Mouse (Mus musculus) gonadal fat pad, adult 2 months (tissue): ENCODE measurements around the gene Klhdc2. TPM values are rescaled to one million over a fixed set of nuclear protein-coding genes. Genes with fewer than 3 reads are reported as not detected.

Source experiments
- DNase-seq: peaks from one replicate; pipeline ENCODE4 v3.0.0-alpha.2; 2012; ENCODE audit warnings: low read depth
- polyA plus RNA-seq: library from polyadenylated mRNA; depleted of rRNA; stranded (reverse); fragments of >200 nt; gene quantifications from 2 replicates; pipeline ENCODE4 v1.2.3, GENCODE M21; 2012; rRNA removed

The Klhdc2 gene
- polyA plus RNA-seq, 1 experiment: 41.9 TPM

DNA sequence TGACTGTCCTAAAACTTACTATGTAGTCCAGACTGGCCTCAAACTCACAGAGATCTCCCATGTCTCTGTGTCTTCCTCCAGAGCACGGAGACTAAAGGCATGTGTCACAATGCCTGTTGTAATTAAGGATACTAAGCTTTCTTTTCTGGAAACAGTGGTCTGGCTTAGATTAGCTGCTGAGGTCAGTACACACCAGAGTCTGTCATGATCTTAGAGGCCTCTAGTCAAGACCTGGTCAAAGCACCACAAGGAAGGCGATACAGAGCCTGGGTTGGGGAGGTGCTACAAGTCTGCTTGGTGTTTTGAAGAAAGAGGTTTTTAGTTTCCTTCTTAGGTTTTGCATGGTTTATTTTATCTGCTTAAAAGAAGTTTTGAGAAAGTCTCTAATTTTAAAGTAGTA, 3.9 kb downstream of the Klhdc2 start:
- no peak for DNase-seq

DNA sequence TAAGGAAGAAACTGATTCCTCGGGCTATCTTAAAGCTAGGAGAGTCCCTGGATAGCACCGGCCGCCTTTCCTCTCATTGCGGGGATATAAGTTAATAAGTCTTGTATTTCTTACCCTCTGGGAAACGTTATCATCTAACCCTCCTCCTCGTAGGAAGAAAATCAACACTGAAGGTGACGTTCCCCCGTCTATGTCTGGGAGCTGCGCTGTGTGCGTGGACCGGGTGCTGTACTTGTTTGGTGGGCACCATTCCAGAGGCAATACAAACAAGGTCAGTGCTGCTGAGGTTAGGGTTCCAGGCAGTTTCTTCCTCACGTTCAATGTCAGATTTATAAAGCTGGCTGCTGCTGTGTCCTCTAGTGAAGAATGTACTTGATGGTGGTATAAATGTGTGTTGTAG, 5.7 kb downstream of the Klhdc2 start:
- no peak for DNase-seq

DNA sequence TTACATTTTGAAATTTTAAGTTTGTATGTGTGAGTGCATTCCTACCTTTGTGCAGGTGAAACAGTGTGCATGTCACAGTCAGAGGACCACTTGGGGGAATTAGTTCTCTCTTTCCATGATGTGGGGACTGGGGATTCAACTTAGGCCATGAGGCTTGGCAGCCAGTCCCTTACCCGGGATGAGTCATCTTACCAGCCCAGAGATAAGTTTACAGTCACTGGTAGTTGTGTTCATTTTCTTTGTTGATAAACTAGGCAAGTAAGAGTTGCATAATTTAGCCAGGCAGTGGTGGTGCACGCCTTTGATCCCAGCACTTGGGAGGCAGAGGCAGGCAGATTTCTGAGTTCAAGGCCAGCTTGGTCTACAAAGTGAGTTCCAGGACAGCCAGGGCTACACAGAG, 7.6 kb downstream of the Klhdc2 start:
- DNase-seq: no peak

DNA sequence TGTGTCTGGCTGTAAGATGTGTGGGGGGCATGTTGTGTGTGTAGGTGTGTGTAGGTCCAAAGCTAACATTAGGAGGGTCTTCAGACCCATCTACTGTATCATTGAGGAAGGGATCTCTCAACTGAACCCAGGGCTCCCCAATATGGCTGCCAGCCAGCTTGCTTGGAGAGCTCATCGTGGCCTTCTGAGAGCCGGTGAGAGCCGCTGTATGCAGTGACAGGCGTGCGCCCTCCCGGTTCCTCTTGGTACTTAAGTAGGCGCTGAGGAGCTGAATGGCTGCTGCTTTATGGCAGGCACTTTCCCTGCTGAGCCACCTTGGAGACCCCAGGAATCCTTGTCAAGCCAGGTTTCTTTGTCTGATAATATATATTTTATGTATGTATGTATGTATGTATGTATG, 9.9 kb downstream of the Klhdc2 start:
- DNase-seq: no peak

DNA sequence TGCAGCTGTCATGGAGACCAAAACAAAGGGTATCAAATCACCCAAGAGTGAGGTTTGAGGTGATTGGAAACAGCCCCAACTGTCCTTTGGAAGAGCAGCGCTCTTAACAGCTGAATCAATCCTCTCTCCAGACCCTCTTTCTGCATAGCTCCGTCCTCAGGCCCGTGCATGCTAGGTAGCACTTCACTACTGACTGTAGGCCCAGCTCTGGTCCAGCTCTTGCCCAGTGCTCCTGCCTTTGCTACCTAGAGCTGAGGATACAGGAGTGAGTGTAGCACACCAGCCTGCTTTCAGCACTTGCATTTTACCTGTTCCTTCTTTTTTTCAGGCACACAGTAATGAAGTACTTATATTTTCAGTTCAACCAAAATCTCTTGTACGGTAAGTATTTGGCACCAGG, 13.2 kb downstream of the Klhdc2 start:
- DNase-seq: no peak

DNA sequence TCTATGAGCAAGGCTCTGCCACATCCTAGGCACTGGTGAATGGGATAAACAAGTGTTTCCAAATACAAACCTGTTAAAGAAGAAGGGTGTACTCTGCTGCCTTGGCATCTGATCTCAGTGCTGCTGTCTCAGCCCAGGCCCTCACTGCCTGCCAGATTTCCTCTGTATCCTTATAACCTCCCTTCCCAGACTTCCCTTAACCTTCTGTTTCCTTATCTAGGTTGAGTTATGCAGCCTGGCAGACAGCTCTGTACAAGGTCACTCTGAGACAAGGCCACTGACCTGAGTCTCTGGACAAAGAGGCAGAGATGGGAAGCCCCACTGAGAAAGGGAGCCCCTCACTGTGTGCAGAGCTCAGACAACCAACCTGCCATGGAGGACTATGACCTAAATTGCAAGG, 21.9 kb downstream of the Klhdc2 start:
- DNase-seq: no peak

DNA sequence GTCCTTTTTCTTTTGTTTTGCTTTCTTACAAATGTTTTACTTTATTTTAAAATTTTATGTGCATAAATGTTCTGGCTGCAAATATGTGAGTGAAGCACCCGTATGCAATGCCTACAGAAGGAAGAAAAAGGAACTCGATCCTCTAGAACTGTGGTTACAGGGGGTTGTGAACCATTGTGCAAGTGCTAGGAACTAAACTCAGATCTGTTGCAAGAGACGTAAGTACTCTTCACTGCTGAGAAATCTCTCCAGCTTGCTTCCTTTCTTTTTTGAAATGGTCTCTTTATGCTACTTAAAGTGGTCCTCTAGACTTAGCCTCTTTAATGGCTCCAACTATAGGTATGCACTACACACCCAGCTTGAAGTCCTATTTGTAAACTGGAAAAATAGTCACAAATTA, 34.7 kb downstream of the Klhdc2 start:
- DNase-seq: no peak

DNA sequence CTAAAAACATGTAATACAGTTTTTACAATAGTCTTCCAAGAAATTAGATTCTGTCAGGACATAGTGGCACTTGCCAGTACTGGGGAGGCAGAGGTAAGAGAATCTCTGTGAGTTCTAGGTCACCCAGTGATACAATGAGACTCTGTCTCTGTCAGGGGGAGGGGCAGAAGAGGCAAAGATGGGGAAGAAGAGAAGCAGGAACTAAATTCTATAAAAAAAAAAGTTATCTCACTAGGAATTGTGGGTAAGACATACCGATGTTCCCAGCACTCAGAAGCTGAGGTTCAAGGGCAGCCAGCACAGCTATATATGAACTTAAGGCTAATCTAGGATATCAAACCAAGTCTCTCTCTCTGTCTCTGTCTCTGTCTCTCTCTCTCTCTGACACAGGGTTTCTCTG, 35.7 kb downstream of the Klhdc2 start:
- DNase-seq: no peak

DNA sequence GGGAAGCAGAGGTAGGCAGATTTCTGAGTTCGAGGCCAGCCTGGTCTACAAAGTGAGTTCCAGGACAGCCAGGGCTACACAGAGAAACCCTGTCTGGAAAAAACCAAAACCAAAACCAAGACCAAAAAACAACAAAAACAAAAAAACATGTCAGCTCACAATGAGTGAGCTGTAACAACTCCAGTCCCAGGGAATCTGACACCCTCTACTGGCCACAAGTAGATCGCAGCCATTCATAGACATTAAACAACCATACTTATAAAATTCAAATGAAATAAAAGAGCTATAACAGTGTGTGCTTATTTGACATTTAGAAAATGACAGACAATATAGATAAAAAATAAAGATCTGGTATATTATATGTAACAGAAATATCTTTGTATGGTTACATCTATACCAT, 37.1 kb downstream of the Klhdc2 start:
- no peak for DNase-seq

DNA sequence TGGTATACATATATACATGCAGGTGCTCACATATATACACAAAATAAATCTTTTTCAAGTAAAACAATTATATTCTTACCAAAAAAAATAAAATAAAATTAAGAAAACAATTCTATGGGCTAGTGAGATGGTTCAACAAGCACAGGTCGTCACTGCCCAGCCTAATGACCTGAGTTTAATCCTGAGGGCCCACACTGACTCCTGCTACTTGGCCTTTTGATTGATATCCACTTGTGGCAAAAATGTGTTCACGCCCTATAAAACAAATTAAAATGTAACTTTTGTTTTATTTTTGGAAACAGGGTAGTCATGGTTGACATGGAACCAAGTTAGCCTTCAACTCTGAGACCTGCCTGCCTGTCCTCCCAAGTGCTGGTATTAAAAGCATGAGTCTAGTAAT, 53.4 kb downstream of the Klhdc2 start:
- no peak for DNase-seq

DNA sequence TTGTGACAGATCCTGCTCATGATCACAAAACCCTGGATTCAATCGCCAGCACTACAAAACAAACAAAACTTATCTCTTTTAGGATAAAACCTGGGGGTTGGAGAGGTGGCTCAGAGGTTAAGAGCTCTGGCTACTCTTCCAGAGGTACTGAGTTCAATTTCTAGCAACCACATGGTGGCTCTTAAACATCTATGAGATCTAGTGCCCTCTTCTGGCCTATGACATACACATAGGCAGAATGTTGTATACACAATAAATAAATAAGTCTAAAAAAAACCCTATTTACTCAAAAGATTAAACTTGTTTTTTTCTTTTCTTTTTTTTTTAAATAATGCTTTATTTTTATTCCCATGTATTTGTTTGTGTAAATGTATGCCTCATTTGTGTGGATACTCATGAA, 55.2 kb downstream of the Klhdc2 start:
- DNase-seq: no peak

DNA sequence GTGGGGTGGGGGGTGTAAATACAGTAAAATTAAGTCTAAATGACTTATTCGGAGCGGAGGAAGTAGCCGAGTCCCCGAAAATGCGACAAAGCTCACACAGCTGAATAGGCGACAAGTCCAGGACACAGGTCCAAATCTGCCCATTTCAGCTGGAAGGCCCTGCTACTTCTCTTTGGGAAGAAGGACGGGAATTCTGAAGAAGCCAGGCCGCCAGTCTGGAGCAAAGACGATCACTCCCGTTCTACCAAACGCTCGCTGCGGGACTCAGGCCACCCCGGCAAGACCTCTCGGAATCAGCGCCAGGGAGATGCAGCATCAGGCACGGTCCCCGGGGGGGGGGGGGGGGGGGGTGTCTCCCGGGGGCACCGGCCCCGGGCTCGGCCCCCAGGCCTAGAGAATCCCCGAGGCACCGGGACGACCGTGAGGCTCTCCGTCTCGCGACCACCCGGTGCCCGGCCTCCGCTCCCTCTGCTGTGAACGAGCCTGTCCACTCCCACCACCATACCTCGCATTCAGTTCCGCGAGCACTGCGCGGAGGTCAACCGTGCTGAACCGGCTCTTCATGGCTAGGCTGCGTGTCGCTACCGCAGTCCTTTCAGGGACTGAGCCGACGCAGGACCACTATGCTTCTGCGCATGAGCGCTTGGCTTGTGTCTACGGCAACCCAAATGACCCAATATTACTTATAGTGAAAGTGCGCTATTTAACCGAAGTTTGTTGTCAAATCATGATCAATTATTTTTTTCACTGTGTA, 60.2 kb downstream of the Klhdc2 start, which contains the start of gene Nemf:
Gene Nemf (minus strand): TSS at position 620 of the 754 bp plus-strand sequence.
- peak; percentile 47 for DNase-seq

DNA sequence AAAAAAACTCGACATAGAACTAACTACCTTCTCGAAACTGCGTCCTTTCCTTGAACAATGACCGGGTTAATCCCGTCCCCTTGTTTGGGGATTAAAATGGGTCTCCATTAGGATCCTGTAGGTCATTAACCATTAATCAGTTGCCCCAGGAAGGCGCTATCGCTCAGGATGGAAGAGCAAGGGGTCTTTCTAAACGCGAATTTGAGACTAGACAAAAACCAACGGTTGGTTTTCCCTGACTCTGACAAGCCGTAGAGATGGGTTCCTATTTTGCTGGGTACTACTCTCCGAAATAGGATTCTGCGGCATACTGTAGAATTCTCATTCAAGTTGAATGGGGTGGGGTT, 60.8 kb downstream of the Klhdc2 start:
- DNase-seq: peak; percentile 37

Other genes starting within 250 kb of the Klhdc2 start
- 1,621 and 2,144 TPM in 2 replicates for gene Rps29, start 137.5 kb upstream of the Klhdc2 start, polyA plus RNA-seq
- gene Lrr1, start 127.9 kb upstream of the Klhdc2 start, polyA plus RNA-seq: 0.37 and 0.51 TPM in 2 replicates
- gene Rpl36al, start 112.6 kb upstream of the Klhdc2 start, polyA plus RNA-seq: 189 and 234 TPM in 2 replicates
- gene Mgat2, start 112.5 kb upstream of the Klhdc2 start, polyA plus RNA-seq: 25.2 and 27.7 TPM in 2 replicates
- 1.7 and 1.9 TPM in 2 replicates for gene Gm49383, start 99.6 kb upstream of the Klhdc2 start, polyA plus RNA-seq
- 1.6 and 1.9 TPM in 2 replicates for gene Dnaaf2, start 98.3 kb upstream of the Klhdc2 start, polyA plus RNA-seq
- not detected in 2 replicates for gene Gm49384, start 92.4 kb upstream of the Klhdc2 start, polyA plus RNA-seq
- 2.6 and 3.3 TPM in 2 replicates for gene Pole2, start 68.5 kb upstream of the Klhdc2 start, polyA plus RNA-seq
- 7.0 and 8.9 TPM in 2 replicates for gene Klhdc1, start 55.5 kb upstream of the Klhdc2 start, polyA plus RNA-seq
- 6.2 and 12.9 TPM in 2 replicates for gene Nemf, start 60.5 kb downstream of the Klhdc2 start, polyA plus RNA-seq
- 73.3 and 116 TPM in 2 replicates for gene Arf6, start 75.5 kb downstream of the Klhdc2 start, polyA plus RNA-seq
- gene Gm9887, start 75.8 kb downstream of the Klhdc2 start, polyA plus RNA-seq: 0.35 and 1.4 TPM in 2 replicates